Mouse (Mus musculus): ENCODE data around the gene Hist2h3c2. TPM values are rescaled to one million over a fixed set of nuclear protein-coding genes. Genes with fewer than 3 reads are reported as not detected.
"Not testable (repeated sequence)": the region's sequence is repeated elsewhere in the genome, so short reads cannot be mapped to it uniquely, and the experiment has no call there.

The Hist2h3c2 gene
- polyA plus RNA-seq, 1 experiment from 2014 or later: 1.8 TPM

DNA sequence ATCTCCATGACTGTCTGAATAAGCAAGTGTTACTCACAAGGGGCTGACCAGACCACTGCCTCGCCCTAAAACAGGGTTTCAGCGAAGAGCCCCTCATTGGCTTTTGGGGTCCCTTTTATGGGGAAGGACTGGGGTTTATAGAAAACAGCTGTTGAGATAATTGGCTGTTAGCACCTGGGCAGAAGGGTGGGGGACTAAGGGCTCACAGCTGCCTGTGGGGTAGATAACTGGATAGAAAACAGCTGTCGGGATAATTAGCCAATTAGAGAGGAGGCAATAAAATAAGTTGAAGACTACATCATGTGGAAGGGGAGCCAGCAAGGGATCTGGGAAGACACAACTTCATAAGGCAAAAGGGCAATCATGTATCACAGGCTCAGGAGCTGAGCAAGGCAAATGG is 12.0 kb upstream of the Hist2h3c2 start:
- Histone ChIP-seq H3K27ac (ENCODE audit: low read depth, low read length) (no peak overlapping the region), H3K4me3 (ENCODE audit: low read depth, low read length) (no peak overlapping the region), H3K27me3 (ENCODE audit: control insufficient read depth, insufficient read depth, low read length) (no peaks in the 10 kb centered on the region), H3K4me1 (ENCODE audit: control insufficient read depth, insufficient read depth, low read length) (0 out of 2 replicates have a peak, but pooled peaks cover 5% of the 10 kb centered on the region), H3K4me2 (no peak overlapping the region), H3K9me3 (replicated peaks; ENCODE audit: control insufficient read depth, low read length) (no peaks in the 10 kb centered on the region), H3K9ac (ENCODE audit: low read depth, low read length) (no peak overlapping the region), H3K36me3 (ENCODE audit: control insufficient read depth, insufficient read depth, low read length) (no peaks in the 10 kb centered on the region)
- no peak for ATAC-seq (replicated peaks; ENCODE audit: insufficient number of reproducible peaks, low FRiP score, low TSS enrichment)
- WGBS (ENCODE audit: insufficient replicate concordance): 54% methylated on average over 3 of the region's 3 CpGs

- Histone ChIP-seq H3K36me3 (ENCODE audit: control insufficient read depth, insufficient read depth, low read length) (no peaks in the 10 kb centered on the region), H3K9ac (ENCODE audit: low read depth, low read length) (no peak overlapping the region), H3K4me2 (peak overlapping the region; percentile 68), H3K27ac (ENCODE audit: low read depth, low read length) (0 out of 2 replicates have a peak overlapping the region, but pooled peaks have one; percentile 35), H3K4me3 (ENCODE audit: low read depth, low read length) (peak overlapping the region; percentile 16; the same call in 1 of the 2 replicates), H3K4me1 (ENCODE audit: control insufficient read depth, insufficient read depth, low read length) (peaks cover 12% of the 10 kb centered on the region), H3K9me3 (replicated peaks; ENCODE audit: control insufficient read depth, low read length) (no peaks in the 10 kb centered on the region), H3K27me3 (ENCODE audit: control insufficient read depth, insufficient read depth, low read length) (no peaks in the 10 kb centered on the region)
- no peak for ATAC-seq (replicated peaks; ENCODE audit: insufficient number of reproducible peaks, low FRiP score, low TSS enrichment)
- WGBS (ENCODE audit: insufficient replicate concordance): 48% methylated on average over 4 of the region's 4 CpGs
Measured at GRCm38 (mm10) chr3:96249034-96249345, 10.1 kb upstream of the Hist2h3c2 start.

DNA sequence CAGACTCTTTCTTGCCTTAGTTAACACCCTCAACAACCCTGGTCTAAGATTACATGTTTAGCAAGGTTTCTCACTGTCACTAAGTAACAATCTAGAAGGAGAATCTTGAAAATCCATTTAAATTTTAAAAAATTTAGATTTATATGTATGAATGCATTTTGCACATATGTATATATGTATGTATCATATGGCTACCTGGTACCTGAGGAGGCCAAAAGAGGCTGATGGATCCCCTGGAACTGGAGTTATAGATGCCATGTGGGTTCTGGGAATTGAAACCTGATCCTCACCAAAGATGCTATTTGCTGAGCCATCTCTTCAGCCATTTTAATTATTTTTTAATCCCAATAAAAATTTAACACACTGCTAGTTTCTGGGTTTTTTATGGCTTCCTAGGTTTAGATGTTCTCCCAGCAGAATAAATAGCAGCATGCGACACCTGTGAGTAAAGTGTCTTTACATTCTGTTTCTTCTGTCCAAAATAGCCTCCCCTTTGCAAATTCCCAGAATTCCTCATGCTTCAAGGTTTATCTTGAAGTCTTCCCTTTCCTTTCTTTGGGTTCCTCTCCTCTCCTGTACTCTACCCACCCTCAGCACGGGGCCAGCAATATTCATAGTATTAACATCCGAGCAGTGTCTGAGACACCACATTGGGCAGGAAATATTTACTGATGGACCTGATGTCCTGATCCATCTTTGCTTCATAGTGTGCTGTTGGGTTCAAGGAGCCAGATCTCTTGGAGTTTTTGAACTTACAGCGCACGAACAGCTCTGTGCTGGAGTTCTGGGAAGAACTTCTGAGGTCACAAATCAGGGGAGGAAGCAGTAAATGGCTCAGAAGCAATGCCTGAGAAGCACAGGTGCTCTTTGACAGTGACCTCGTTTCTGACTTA is 9.5 kb upstream of the Hist2h3c2 start:
- H3K36me3 ChIP-seq (ENCODE audit: control insufficient read depth, insufficient read depth, low read length): no peaks in the 10 kb centered on the region
- peak overlapping the region; percentile 39 for H3K4me3 ChIP-seq (ENCODE audit: low read depth, low read length)
- H3K9ac ChIP-seq (ENCODE audit: low read depth, low read length): peak overlapping the region; percentile 66; the same call in 1 of the 2 replicates
- H3K27ac ChIP-seq (ENCODE audit: low read depth, low read length): peak overlapping the region; percentile 35; the same call in 1 of the 2 replicates
- 46% methylated on average over 6 of the region's 6 CpGs for WGBS (ENCODE audit: insufficient replicate concordance)
- H3K9me3 ChIP-seq (replicated peaks; ENCODE audit: control insufficient read depth, low read length): no peaks in the 10 kb centered on the region
- no peak for ATAC-seq (replicated peaks; ENCODE audit: insufficient number of reproducible peaks, low FRiP score, low TSS enrichment)
- no peaks in the 10 kb centered on the region for H3K27me3 ChIP-seq (ENCODE audit: control insufficient read depth, insufficient read depth, low read length)
- H3K4me2 ChIP-seq: peak overlapping the region; percentile 68
- peaks cover 14% of the 10 kb centered on the region for H3K4me1 ChIP-seq (ENCODE audit: control insufficient read depth, insufficient read depth, low read length)

DNA sequence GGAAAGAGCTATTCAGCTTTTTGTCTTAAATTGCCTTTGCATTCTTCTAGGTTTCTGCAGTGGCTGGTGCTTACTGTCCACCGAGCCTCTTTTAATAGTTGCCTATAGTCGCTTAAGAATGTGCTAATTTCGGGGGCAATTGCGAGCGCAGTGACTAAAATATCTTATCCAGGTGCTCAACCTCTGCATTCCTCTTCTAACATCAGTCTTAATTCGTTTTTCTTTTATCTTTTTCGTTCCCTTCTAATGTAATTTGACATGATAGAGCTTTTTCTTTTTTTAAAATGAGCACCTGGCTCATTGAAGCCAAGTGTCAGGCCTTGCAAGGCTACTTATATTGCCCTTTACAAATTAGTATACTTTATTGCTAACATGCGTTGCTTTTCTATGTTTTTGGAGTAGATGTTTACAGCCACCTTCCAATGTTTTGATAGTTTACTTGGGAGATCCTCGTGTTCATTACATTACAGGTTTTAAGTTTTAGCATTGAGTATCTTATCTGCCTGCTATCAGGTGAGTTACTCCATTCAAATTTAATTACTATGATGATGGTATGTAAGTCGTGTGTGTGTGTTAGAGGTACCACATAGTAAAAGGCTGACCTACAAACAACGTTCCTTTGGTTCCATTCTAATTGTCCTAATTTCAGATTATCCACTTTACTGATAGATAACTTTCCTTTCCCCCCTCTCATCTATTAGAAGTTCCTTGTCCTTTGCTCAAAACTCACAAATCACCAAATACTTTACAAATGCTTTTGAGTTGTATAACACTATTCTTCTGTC is 8.6 kb upstream of the Hist2h3c2 start:
- Histone ChIP-seq H3K27ac (ENCODE audit: low read depth, low read length) (peak overlapping the region; percentile 46), H3K9ac (ENCODE audit: low read depth, low read length) (peak overlapping the region; percentile 66), H3K9me3 (replicated peaks; ENCODE audit: control insufficient read depth, low read length) (no peaks in the 10 kb centered on the region), H3K4me1 (ENCODE audit: control insufficient read depth, insufficient read depth, low read length) (peaks cover 14% of the 10 kb centered on the region), H3K4me2 (peak overlapping the region; percentile 68), H3K4me3 (ENCODE audit: low read depth, low read length) (peak overlapping the region; percentile 39), H3K27me3 (ENCODE audit: control insufficient read depth, insufficient read depth, low read length) (no peaks in the 10 kb centered on the region), H3K36me3 (ENCODE audit: control insufficient read depth, insufficient read depth, low read length) (no peaks in the 10 kb centered on the region)
- no peak for ATAC-seq (replicated peaks; ENCODE audit: insufficient number of reproducible peaks, low FRiP score, low TSS enrichment)
- WGBS (ENCODE audit: insufficient replicate concordance): 3% methylated on average over 11 of the region's 11 CpGs

GRCm38 (mm10) chr3:96246427-96246856 is 7.5 kb upstream of the Hist2h3c2 start, which contains the start of gene Hist2h3c1:
TSS of gene Hist2h3c1 (plus strand) at chr3:96246685.
- H3K9me3 ChIP-seq (replicated peaks; ENCODE audit: control insufficient read depth, low read length); H3K27me3 ChIP-seq (ENCODE audit: control insufficient read depth, insufficient read depth, low read length); H3K36me3 ChIP-seq (ENCODE audit: control insufficient read depth, insufficient read depth, low read length): not testable (repeated sequence)
- peak within 1 kb of the TSS; percentile 66 for H3K9ac ChIP-seq (ENCODE audit: low read depth, low read length)
- peaks cover 14% of the 10 kb centered on the region for H3K4me1 ChIP-seq (ENCODE audit: control insufficient read depth, insufficient read depth, low read length)
- H3K27ac ChIP-seq (ENCODE audit: low read depth, low read length): peak within 1 kb of the TSS; percentile 62
- peak within 1 kb of the TSS; percentile 39 for H3K4me3 ChIP-seq (ENCODE audit: low read depth, low read length)
- peak within 1 kb of the TSS; percentile 68 for H3K4me2 ChIP-seq
- ATAC-seq (replicated peaks; ENCODE audit: insufficient number of reproducible peaks, low FRiP score, low TSS enrichment): peak; percentile 89
- WGBS (ENCODE audit: insufficient replicate concordance): 0% methylated on average over 1 of the region's 47 CpGs

- H3K27me3 ChIP-seq (ENCODE audit: control insufficient read depth, insufficient read depth, low read length); H3K36me3 ChIP-seq (ENCODE audit: control insufficient read depth, insufficient read depth, low read length); H3K9ac ChIP-seq (ENCODE audit: low read depth, low read length); H3K9me3 ChIP-seq (replicated peaks; ENCODE audit: control insufficient read depth, low read length); ATAC-seq (replicated peaks; ENCODE audit: insufficient number of reproducible peaks, low FRiP score, low TSS enrichment): not testable (repeated sequence)
- peaks cover 14% of the 10 kb centered on the region for H3K4me1 ChIP-seq (ENCODE audit: control insufficient read depth, insufficient read depth, low read length)
- H3K4me3 ChIP-seq (ENCODE audit: low read depth, low read length): peak overlapping the region; percentile 25; the same call in 1 of the 2 replicates
- H3K4me2 ChIP-seq: peak overlapping the region; percentile 41
- H3K27ac ChIP-seq (ENCODE audit: low read depth, low read length): peak overlapping the region; percentile 62; the same call in 1 of the 2 replicates
- 0% methylated on average over 10 of the region's 21 CpGs for WGBS (ENCODE audit: insufficient replicate concordance)
Measured at GRCm38 (mm10) chr3:96246018-96246417, 7.1 kb upstream of the Hist2h3c2 start.

DNA sequence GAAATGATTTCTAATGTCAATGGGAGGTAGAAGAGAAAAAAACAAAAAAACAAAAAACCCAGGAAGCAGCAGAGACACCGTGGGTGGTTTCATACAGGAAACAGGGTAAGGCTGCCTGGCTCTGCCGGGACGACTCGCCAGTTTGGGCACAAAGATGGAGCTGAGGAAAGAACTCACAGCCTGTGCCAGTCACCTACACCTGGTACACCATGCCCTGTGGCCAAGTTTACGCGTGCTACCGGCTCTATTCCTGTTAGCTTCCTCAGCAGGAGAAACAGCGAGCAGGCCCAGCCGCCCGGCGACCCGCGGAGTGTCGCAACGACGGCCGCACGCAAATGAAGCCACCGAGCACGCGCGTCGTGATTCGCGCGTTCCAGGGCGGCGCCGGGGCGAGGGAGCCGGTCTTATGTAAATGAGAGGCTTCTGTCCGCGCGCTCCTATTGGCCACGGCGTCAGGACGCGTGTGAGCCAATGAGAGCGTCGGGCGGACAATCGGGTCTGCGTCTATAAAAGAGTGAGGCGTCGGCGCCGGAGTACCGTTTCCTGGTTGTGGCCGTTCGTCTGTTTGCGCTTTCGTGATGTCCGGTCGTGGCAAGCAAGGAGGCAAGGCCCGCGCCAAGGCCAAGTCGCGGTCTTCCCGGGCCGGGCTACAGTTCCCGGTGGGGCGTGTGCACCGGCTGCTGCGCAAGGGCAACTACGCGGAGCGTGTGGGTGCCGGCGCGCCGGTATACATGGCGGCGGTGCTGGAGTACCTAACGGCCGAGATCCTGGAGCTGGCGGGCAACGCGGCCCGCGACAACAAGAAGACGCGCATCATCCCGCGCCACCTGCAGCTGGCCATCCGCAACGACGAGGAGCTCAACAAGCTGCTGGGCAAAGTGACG is 6.3 kb upstream of the Hist2h3c2 start, which contains the start of gene Hist2h2aa1:
TSS of gene Hist2h2aa1 (plus strand) at position 495 of the 884 bp plus-strand sequence.
- peak; percentile 87 for ATAC-seq (replicated peaks; ENCODE audit: insufficient number of reproducible peaks, low FRiP score, low TSS enrichment)
- WGBS (ENCODE audit: insufficient replicate concordance): under 1% methylated on average over 28 of the region's 88 CpGs
- peaks cover 17% of the 10 kb centered on the region for H3K4me1 ChIP-seq (ENCODE audit: control insufficient read depth, insufficient read depth, low read length)

More for the DNA sequence above, 6.3 kb upstream of the Hist2h3c2 start, which contains the start of gene Hist2h2aa1:
- Histone ChIP-seq H3K4me2 (peak within 1 kb of the TSS; percentile 66), H3K27ac (ENCODE audit: low read depth, low read length) (peak within 1 kb of the TSS; percentile 94), H3K4me3 (ENCODE audit: low read depth, low read length) (peak within 1 kb of the TSS; percentile 45), H3K9ac (ENCODE audit: low read depth, low read length) (peak within 1 kb of the TSS; percentile 79)
- not testable (repeated sequence) for H3K36me3 ChIP-seq (ENCODE audit: control insufficient read depth, insufficient read depth, low read length); H3K27me3 ChIP-seq (ENCODE audit: control insufficient read depth, insufficient read depth, low read length); H3K9me3 ChIP-seq (replicated peaks; ENCODE audit: control insufficient read depth, low read length)
